Mouse (Mus musculus): ENCODE measurements around the gene Gramd2.

DNA sequence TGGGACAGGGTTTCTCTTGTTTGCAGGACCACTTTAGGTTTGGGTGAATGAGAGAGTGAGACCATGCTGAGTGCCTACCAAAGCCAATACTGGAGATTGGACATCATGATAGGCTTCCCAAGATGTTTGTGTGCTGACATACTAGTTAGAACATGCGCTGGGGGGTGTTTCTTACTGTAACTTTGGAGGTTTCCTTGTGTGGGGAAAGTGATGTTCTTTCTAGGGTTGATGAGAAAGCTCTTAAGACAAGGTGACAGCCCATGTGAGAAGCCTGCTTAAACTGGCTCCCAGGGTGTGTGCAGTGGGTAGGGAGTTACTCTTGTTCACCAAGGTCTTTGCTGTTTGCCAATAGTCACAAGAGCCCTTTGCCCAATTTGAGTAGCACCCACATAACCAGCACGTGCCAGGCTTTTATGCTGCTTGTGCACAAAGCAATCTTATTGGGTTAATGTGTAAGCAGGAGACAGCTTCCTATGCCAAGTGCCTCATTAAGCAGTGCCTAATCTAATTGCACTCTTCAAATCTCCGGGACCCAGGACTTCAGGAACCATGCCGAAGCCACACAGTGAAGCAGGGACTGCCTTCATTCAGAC lies 15.2 kb upstream of the Gramd2 start:
- no peak for TF ChIP-seq CTCF (IDR thresholded peaks at IDR 0.05; ENCODE audit: low read depth, low read length)
- TF ChIP-seq POLR2A (IDR thresholded peaks at IDR 0.05; ENCODE audit: insufficient read depth, low read length) = no peak
